Mouse (Mus musculus) bone marrow macrophage, adult 2 months (primary cell): ENCODE data around the gene Togaram2.

Experiments used
- CTCF ChIP-seq: IDR thresholded peaks from 2 replicates; pipeline ENCODE4 v1.5.1; 2012; ENCODE audit warnings: low read depth, mild to moderate bottlenecking, low read length, moderate library complexity
- POLR2A ChIP-seq: IDR thresholded peaks from 2 replicates; pipeline ENCODE4 v1.6.1; 2012; ENCODE audit warnings: mild to moderate bottlenecking, low read depth, low read length, borderline replicate concordance

DNA sequence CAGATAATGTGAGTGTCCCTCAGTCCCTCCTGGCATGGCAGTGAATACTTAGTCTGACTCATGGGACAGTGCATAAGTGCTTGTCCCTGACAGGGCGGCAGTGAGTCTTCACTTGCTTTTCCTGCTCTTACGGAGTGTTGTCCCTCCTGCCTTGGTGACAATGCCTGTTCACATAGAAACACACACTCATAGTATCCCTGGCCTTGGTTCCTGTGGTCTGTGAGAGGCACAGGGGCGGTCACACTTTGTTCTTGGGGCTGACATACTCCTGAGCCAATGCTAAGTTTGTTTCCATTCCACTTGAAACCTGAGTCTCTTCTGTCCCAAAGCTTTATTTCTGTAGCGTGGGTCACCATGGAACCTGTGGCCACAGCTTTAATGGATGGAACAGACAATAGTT lies 9.3 kb downstream of the Togaram2 start:
- TF ChIP-seq CTCF (no peak), POLR2A (no peak)
